Mouse (Mus musculus) megakaryocyte, embryonic 14.5 days (primary cell): Measurements from ENCODE around the gene Kcnk18.

Experiments
- FLI1 ChIP-seq: IDR thresholded peaks from 2 replicates; pipeline ENCODE4 v1.6.1; 2012; ENCODE audit warnings: low read length, inconsistent platforms, mixed read lengths
- GATA1 ChIP-seq: IDR thresholded peaks from 3 replicates; pipeline ENCODE4 v1.6.1; 2012; ENCODE audit warnings: mixed read lengths, low read length, inconsistent platforms, borderline replicate concordance

- TF ChIP-seq GATA1 (no peak), FLI1 (no peak)
Observed at GRCm38 (mm10) chr19:59248144-59248543, 29.1 kb downstream of the Kcnk18 start.
